Mouse (Mus musculus) embryonic facial prominence, embryonic 13.5 days (tissue): ENCODE measurements at regions not wholly inside any gene's neighbourhood (a gene's known extent, or its start where the extent isn't known, plus 50 kb on each side); places are given as distances from the start of the nearest gene placed in this dataset.

Experiments
- ATAC-seq: fragments of 200-750 bp; cut with Nextera tagmentation; 2 replicates; pipeline ENCODE4 v1.8.0; 2017; ENCODE audit warnings: low read depth; ENCODE audit not compliant: insufficient number of reproducible peaks, insufficient read depth, low FRiP score, low TSS enrichment
- H3K27ac ChIP-seq: fragments of 300-500 bp; sonication (generic); 2 replicates; pipeline ENCODE4 v1.5.1; 2015; ENCODE audit warnings: moderate library complexity, mild to moderate bottlenecking, inconsistent platforms
- H3K27me3 ChIP-seq: fragments of 300-500 bp; sonication (generic); 2 replicates; pipeline ENCODE4 v1.6.1; 2015; ENCODE audit warnings: mild to moderate bottlenecking, inconsistent platforms
- H3K36me3 ChIP-seq: fragments of 300-500 bp; sonication (generic); 2 replicates; pipeline ENCODE4 v1.6.1; 2015; ENCODE audit warnings: mild to moderate bottlenecking, inconsistent platforms
- H3K4me1 ChIP-seq: fragments of 300-500 bp; sonication (generic); 2 replicates; pipeline ENCODE4 v1.6.1; 2015; ENCODE audit warnings: inconsistent platforms
- H3K4me2 ChIP-seq: fragments of 300-500 bp; sonication (generic); 2 replicates; pipeline ENCODE4 v1.6.1; 2015; ENCODE audit warnings: moderate library complexity, mild to moderate bottlenecking, inconsistent platforms
- H3K4me3 ChIP-seq: fragments of 300-500 bp; sonication (generic); 2 replicates; pipeline ENCODE4 v1.5.1; 2015; ENCODE audit warnings: mild to moderate bottlenecking, inconsistent platforms
- H3K9ac ChIP-seq: fragments of 300-500 bp; sonication (generic); 2 replicates; pipeline ENCODE4 v1.6.1; 2015; ENCODE audit warnings: mild to moderate bottlenecking, inconsistent platforms
- H3K9me3 ChIP-seq: fragments of 300-500 bp; sonication (generic); 2 replicates; pipeline ENCODE4 v1.6.1; 2016; ENCODE audit warnings: inconsistent platforms
- WGBS: fragments of 180-500 bp; shearing (Covaris S2); methylation state at CpG from one replicate; pipeline ENCODE4 v1.1.7; 2015; ENCODE audit warnings: mixed read lengths; 5-methylcytosine and 5-hydroxymethylcytosine counted together

DNA sequence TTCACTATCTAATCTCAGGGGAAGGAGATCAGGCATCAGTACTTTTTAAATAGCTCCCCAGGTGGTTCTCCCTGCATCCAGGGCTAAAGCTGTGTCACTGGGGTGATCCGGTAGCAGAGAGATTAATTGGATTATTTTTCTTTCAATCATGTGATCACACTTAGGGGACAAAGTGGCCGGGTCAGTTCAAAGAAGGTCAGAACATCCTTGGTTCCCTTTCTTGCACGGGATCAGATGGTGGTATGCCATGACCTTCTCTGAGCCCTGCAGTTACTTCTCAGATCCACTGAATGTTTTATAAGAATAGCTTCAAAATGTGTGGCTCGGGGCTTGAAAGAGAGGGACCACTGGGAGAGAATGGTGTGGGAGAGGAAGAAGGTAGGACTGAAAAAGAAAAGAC lies 333.6 kb downstream of the Mllt3 start:
- H3K4me3 ChIP-seq = no peak overlapping the region
- H3K9ac ChIP-seq = no peak overlapping the region
- H3K4me2 ChIP-seq = no peak overlapping the region; the same call in 1 of the 2 replicates
- WGBS = 12% methylated on average over 4 of the region's 4 CpGs
- H3K36me3 ChIP-seq = no peaks in the 10 kb centered on the region
- peaks cover 16% of the 10 kb centered on the region for H3K4me1 ChIP-seq
- no peak for ATAC-seq
- no peaks in the 10 kb centered on the region for H3K27me3 ChIP-seq
- no peak overlapping the region; the same call in 1 of the 2 replicates for H3K27ac ChIP-seq
- no peaks in the 10 kb centered on the region for H3K9me3 ChIP-seq

DNA sequence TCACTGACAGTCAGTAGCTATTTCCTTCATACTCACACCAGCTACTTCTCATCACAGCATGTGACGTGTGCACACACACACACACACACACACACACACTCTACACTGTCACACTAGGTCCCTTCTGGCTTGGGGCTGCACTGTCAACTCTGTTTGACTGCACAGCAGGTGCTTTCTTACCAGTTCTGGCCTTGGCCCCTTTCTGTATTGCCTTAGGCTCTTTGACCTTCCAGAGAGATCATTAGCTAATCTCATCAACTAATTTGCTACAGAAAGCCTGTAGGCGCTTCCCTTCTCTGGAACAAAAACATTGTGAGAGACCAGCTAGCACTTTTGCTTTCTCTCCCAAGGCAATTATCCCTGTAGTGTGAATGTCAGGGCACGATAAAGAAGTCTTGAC lies 334.4 kb downstream of the Mllt3 start:
- Histone ChIP-seq H3K4me2 (no peak overlapping the region), H3K36me3 (no peaks in the 10 kb centered on the region), H3K4me3 (no peak overlapping the region), H3K4me1 (peaks cover 16% of the 10 kb centered on the region), H3K9me3 (no peaks in the 10 kb centered on the region), H3K27ac (no peak overlapping the region), H3K9ac (no peak overlapping the region), H3K27me3 (no peaks in the 10 kb centered on the region)
- 19% methylated on average over 3 of the region's 3 CpGs for whole genome bisulfite sequencing
- ATAC-seq = no peak

DNA sequence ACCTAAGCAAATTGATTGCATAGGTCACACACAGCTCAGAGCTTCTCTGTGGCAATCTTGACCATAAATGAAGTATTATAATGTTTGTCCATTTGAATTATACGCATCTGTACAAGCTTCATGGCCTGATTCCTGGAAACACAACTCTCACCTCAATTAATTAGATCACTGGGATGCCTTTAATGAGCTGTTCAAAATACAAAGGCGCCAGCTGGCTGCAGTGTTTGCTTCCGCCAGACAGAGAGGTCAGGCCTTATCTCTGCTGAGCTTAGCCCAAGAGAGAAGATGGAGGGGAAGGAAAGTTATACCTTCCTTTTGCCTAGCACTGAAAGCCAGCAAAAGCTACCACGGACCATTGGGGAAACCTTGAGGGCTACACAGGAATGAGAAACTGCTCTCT lies 336.2 kb downstream of the Mllt3 start:
- Histone ChIP-seq H3K9ac (no peak overlapping the region), H3K36me3 (no peaks in the 10 kb centered on the region), H3K4me2 (no peak overlapping the region), H3K4me3 (no peak overlapping the region), H3K27ac (no peak overlapping the region), H3K27me3 (no peaks in the 10 kb centered on the region), H3K4me1 (peaks cover 16% of the 10 kb centered on the region), H3K9me3 (no peaks in the 10 kb centered on the region)
- no peak for ATAC-seq
- WGBS = 87% methylated on average over 4 of the region's 4 CpGs

DNA sequence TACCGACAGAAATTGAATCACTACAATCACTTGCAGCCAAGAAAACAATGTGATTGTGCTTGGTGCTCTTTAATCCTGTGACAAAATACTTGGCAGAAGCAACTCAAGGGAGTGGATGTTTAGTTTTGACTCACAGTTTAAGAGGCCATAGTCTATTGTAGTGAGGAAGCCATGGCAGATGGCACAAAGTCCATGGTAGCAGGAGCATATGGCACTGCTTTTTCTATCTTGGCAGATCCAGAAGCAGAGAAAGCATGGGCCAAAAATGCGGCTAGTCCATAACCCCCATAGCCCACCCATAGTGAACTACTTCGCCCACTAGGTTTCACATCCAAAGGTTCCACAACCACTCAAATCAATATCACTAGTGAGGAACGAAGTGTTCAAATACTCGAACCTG lies 337.4 kb downstream of the Mllt3 start:
- WGBS = 89% methylated on average over 5 of the region's 5 CpGs
- H3K4me3 ChIP-seq = no peak overlapping the region

DNA sequence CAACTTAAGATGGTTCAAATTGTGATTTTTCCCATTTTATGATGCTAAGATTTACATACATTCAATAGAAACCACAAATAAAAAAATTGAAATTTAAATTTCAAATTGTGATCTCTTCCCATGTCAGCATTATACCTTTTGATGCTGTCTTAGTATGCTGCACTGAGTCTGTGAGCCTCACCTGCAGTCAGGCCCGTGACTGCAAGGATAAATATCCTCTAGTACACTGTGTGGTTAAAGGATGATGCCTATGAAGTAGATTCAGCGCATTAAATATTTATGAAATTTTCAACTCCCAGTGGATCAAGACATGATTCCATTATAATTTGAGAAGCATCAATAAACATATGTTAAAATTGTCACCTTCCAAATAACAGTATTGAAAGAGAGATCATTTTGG lies 340.4 kb downstream of the Mllt3 start:
- Histone ChIP-seq H3K27ac (no peak overlapping the region), H3K9ac (no peak overlapping the region), H3K27me3 (no peaks in the 10 kb centered on the region), H3K4me1 (no peaks in the 10 kb centered on the region), H3K9me3 (no peaks in the 10 kb centered on the region), H3K4me2 (no peak overlapping the region), H3K4me3 (no peak overlapping the region), H3K36me3 (no peaks in the 10 kb centered on the region)
- no peak for ATAC-seq
- WGBS = 83% methylated on average over 2 of the region's 2 CpGs

More for the DNA sequence above, 337.4 kb downstream of the Mllt3 start:
- no peak overlapping the region for H3K27ac ChIP-seq
- no peak for ATAC-seq
- H3K27me3 ChIP-seq = no peaks in the 10 kb centered on the region
- H3K9ac ChIP-seq = no peak overlapping the region
- no peak overlapping the region for H3K4me2 ChIP-seq
- H3K36me3 ChIP-seq = no peaks in the 10 kb centered on the region
- H3K4me1 ChIP-seq = peaks cover 16% of the 10 kb centered on the region
- H3K9me3 ChIP-seq = no peaks in the 10 kb centered on the region

DNA sequence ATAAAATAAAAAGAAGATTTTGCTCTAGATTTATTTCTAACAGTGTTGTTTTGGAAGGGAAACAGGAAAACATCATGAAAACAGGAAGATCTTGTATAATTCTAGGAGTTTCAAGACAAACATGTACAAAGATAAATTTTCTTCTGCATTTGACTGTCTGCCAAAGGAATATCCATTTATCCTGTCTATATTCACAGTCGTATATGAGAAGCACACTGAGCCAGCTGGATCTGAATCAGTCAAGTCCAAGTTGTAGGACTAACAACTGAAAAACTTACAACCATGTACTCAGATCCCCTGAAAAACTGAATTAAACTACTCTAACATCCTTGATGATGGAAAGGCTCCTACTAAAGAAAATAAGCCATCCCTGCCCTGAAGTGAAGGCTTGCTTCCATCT lies 348.2 kb downstream of the Mllt3 start:
- H3K4me1 ChIP-seq = no peaks in the 10 kb centered on the region
- 68% methylated on average over 1 of the region's 1 CpGs for WGBS
- H3K36me3 ChIP-seq = no peaks in the 10 kb centered on the region
- no peak for ATAC-seq
- H3K4me3 ChIP-seq = no peak overlapping the region
- no peak overlapping the region for H3K4me2 ChIP-seq
- H3K9me3 ChIP-seq = no peaks in the 10 kb centered on the region
- no peak overlapping the region for H3K9ac ChIP-seq
- no peaks in the 10 kb centered on the region for H3K27me3 ChIP-seq
- no peak overlapping the region for H3K27ac ChIP-seq

DNA sequence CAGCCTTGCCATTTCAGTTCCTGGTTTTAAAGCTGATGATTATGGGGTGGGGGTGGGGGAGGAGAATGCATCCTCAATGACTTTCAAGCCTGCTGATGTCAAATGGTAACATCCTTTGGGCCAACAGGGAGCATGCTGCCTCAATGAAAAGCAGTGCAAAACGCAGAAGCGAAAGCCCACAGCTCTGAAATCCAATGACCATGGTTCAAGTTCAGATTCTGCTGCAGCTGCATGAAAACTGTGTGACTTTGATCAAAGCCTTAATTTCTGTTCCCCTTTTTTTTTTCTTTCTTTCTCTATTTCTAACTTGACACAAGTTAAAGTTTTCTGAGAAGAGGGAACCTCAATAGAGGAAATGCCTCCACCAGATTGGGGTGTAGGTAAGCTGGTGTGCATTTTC lies 350.4 kb downstream of the Mllt3 start:
- ATAC-seq = no peak
- Histone ChIP-seq H3K9me3 (no peaks in the 10 kb centered on the region), H3K4me3 (no peak overlapping the region), H3K27ac (no peak overlapping the region), H3K4me2 (no peak overlapping the region), H3K9ac (no peak overlapping the region), H3K36me3 (no peaks in the 10 kb centered on the region), H3K27me3 (no peaks in the 10 kb centered on the region), H3K4me1 (no peaks in the 10 kb centered on the region)
- WGBS = 87% methylated on average over 2 of the region's 2 CpGs

DNA sequence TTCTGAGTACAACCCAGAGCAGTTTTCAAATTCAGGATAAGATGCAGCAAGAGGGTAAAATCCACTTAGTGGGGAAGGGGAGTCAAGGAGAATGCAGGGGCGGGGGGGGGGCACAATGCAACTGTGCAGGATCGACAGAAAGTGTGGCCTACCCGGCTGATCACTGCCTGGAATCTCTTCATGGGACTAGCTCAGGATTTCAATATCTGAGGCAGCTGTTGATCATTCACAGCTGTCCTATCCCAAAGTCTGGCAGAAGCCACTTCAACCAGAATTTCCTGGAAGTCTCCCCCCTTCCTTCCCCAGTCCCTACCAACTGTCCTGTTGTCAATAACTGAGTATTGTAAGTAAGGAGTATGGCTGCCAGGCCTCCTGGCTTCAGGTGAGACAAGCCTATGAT lies 362.1 kb downstream of the Mllt3 start:
- ATAC-seq = no peak
- WGBS = 45% methylated on average over 3 of the region's 3 CpGs

DNA sequence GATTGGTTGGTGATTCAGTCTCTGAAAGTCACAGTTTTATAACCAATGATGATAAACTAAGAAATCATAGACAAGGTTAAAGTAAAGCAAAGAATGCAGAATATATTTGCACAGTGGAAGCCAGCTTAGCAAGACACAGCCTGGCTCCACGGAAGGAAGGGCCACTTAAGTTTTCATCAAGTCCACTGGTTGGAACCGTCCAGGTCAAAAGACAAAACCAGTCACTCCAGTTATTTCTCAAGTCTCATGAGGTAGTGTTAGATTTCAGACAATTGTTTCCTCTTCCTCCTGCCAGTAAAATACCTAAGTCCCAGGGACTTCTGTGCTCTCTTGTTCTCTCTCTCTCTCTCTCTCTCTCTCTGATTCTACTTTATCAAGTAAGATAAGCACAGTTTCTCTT lies 363.0 kb downstream of the Mllt3 start:
- Histone ChIP-seq H3K36me3 (no peaks in the 10 kb centered on the region), H3K9me3 (no peaks in the 10 kb centered on the region), H3K4me3 (no peak overlapping the region), H3K27ac (no peak overlapping the region), H3K27me3 (no peaks in the 10 kb centered on the region), H3K4me2 (no peak overlapping the region), H3K9ac (no peak overlapping the region), H3K4me1 (peaks cover 30% of the 10 kb centered on the region)
- ATAC-seq = no peak
- 48% methylated on average over 2 of the region's 2 CpGs for WGBS

More for the DNA sequence above, 362.1 kb downstream of the Mllt3 start:
- Histone ChIP-seq H3K4me3 (no peak overlapping the region), H3K36me3 (no peaks in the 10 kb centered on the region), H3K27ac (no peak overlapping the region), H3K4me2 (no peak overlapping the region), H3K9me3 (no peaks in the 10 kb centered on the region), H3K9ac (no peak overlapping the region), H3K27me3 (no peaks in the 10 kb centered on the region), H3K4me1 (peaks cover 24% of the 10 kb centered on the region)

DNA sequence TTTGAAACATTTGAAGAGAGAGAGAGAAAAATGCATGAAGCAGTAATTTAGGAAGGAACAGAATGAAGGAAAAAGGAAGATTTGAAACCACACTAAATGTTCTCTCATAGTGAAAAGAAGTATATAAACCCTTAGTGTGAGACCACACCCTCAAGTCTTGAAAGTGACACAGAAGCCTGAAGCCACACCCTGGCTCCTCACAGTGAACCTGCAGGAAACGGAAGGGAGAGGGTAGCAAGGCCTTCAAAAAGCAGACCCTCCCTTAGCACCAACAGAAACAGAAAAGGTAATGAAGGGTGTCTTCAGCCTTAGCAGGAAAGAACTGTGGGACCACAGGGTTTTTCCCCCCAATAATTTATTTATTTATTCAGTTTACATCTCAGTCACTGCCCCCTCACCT lies 363.7 kb downstream of the Mllt3 start:
- no peaks in the 10 kb centered on the region for H3K36me3 ChIP-seq
- H3K4me1 ChIP-seq = peaks cover 37% of the 10 kb centered on the region
- H3K9me3 ChIP-seq = no peaks in the 10 kb centered on the region
- H3K27ac ChIP-seq = no peak overlapping the region
- no peak overlapping the region for H3K9ac ChIP-seq
- no peaks in the 10 kb centered on the region for H3K27me3 ChIP-seq
- 94% methylated on average over 1 of the region's 1 CpGs for WGBS
- H3K4me2 ChIP-seq = no peak overlapping the region
- ATAC-seq = no peak
- H3K4me3 ChIP-seq = no peak overlapping the region

DNA sequence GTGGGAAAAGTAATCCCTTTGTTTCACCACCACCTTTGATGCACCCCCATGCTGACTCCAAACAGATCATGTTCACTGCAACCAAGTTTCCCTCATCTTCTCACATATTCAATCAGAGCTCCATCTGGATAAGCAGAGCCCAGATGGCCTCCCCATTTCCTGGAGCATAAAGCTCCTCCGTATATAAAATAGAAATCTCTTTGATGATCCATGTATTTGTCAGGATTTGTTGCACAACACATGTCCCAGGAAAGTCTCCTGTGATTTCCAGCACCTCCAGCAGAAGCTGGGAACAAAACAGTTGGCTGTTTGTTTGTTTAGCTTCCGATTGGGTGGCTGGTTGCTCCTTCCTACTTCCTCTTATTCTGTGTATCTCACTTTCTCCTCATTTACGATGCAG lies 364.9 kb downstream of the Mllt3 start:
- Histone ChIP-seq H3K9me3 (no peaks in the 10 kb centered on the region), H3K4me3 (no peak overlapping the region), H3K27ac (no peak overlapping the region), H3K4me2 (no peak overlapping the region), H3K9ac (no peak overlapping the region), H3K4me1 (peaks cover 31% of the 10 kb centered on the region), H3K27me3 (no peaks in the 10 kb centered on the region), H3K36me3 (no peaks in the 10 kb centered on the region)
- no peak for ATAC-seq
- WGBS = 47% methylated on average over 3 of the region's 3 CpGs

DNA sequence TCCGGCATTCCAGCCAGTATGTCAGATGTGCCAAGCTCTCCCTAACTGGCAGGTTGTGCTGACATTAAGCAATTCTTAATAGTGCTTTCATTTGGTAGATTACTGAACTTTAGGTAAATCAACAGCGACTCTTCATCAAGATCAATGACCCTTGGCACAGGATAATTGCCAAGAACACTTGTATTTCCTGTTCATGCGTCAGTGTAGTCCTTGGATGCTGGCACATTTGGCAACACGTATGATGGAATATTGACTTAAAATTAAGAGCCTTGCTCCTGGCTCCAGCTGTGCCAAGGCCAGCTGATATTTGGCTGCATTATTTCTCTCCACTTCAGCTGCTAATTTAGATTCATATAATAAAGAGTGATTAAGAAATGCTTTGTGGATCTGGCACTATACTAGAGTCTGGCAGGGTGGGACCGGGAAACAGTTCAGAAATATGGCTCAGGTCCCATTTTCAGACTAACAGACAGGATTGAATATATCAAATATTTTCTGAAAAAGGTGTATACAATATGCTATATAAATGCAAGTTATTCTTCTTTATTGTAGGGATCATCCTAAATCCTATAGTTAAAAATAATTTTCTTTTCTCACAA lies 365.5 kb downstream of the Mllt3 start:
- ATAC-seq = no peak

More for the DNA sequence above, 365.5 kb downstream of the Mllt3 start:
- H3K4me2 ChIP-seq = no peak overlapping the region
- no peak overlapping the region for H3K4me3 ChIP-seq
- no peak overlapping the region for H3K9ac ChIP-seq
- H3K27me3 ChIP-seq = no peaks in the 10 kb centered on the region
- peaks cover 33% of the 10 kb centered on the region for H3K4me1 ChIP-seq
- H3K27ac ChIP-seq = no peak overlapping the region
- no peaks in the 10 kb centered on the region for H3K36me3 ChIP-seq
- no peaks in the 10 kb centered on the region for H3K9me3 ChIP-seq
- WGBS = 77% methylated on average over 5 of the region's 5 CpGs
